Mouse (Mus musculus) lung, adult 2 months (tissue): ENCODE data around the gene AI593442.

Experiments
- CTCF ChIP-seq: fragments of 200-500 bp; IDR thresholded peaks from 2 replicates; pipeline ENCODE4 v1.5.1; 2011; ENCODE audit warnings: mild to moderate bottlenecking, low read length, control low read depth; ENCODE audit not compliant: insufficient read depth
- POLR2A ChIP-seq: fragments of 200-500 bp; IDR thresholded peaks from 2 replicates; pipeline ENCODE4 v1.6.1; 2011; ENCODE audit warnings: low read depth, mild to moderate bottlenecking, control low read depth, low read length, borderline replicate concordance; ENCODE audit errors: extremely low read depth

- TF ChIP-seq CTCF, result no peak
- TF ChIP-seq POLR2A, result no peak
Observed at GRCm38 (mm10) chr9:52678839-52679215, 753 bp downstream of the AI593442 start.
